Mouse (Mus musculus): ENCODE data around the gene Zfp981.
"Not testable (repeated sequence)": the region's sequence is repeated elsewhere in the genome, so short reads cannot be mapped to it uniquely, and the experiment has no call there.

DNA sequence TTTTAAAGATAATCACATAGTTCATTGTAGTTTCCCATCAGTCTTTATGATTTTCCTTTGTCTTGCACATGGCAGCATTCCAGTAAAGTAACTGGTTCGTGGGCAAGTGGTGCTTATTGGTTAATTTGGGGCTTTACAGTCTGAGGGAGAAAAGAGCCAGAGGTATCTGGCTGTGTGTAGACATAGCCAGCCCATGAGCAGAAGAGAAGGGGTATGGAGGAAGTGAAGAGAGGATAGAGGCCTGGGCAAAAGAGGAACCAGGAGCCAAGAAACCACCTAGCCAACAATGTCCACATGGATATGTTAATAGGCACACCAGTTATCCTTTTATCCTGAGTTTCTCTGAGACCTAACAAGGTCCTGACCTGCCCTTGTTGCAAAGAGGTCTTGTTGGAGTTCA lies 47.7 kb upstream of the Zfp981 start:
- not testable (repeated sequence) for TF ChIP-seq GATA1 (IDR thresholded peaks at IDR 0.05; ENCODE audit: borderline replicate concordance, low read length); FLI1 (IDR thresholded peaks at IDR 0.05; ENCODE audit: low read length)

All from megakaryocyte, embryonic 14.5 days (primary cell).